Mouse (Mus musculus) embryo, embryonic 9.5 days (tissue): ENCODE results near the gene B3galnt2.
A peak's percentile ranks its signal among the peaks of the same experiment; 100 is the strongest.
"Not testable (repeated sequence)": the region's sequence is repeated elsewhere in the genome, so short reads cannot be mapped to it uniquely, and the experiment has no call there.

Source experiments
- DNase-seq: peaks from one replicate; pipeline ENCODE4 v3.0.0-alpha.2; 2017; ENCODE audit errors: extremely low spot score

The B3galnt2 gene

GRCm38 (mm10) chr13:14006056-14006455, 51.8 kb downstream of the B3galnt2 start:
- no peak for DNase-seq

GRCm38 (mm10) chr13:14011454-14011995, 57.3 kb downstream of the B3galnt2 start:
- no peak for DNase-seq

- DNase-seq: no peak
Observed at GRCm38 (mm10) chr13:14014001-14014400, 59.7 kb downstream of the B3galnt2 start.

- no peak for DNase-seq
Observed at GRCm38 (mm10) chr13:14014540-14014939, 60.3 kb downstream of the B3galnt2 start.

- DNase-seq: no peak
Observed at GRCm38 (mm10) chr13:14015609-14016008, 61.3 kb downstream of the B3galnt2 start.

GRCm38 (mm10) chr13:14018283-14018682, 64.0 kb downstream of the B3galnt2 start:
- no peak for DNase-seq

- no peak for DNase-seq
Observed at GRCm38 (mm10) chr13:14018852-14019251, 64.6 kb downstream of the B3galnt2 start.

- DNase-seq: not testable (repeated sequence)
Observed at GRCm38 (mm10) chr13:14021417-14021816, 67.1 kb downstream of the B3galnt2 start.

- DNase-seq: no peak
Observed at GRCm38 (mm10) chr13:14025554-14025953, 71.3 kb downstream of the B3galnt2 start.

GRCm38 (mm10) chr13:14026154-14026820, 72.0 kb downstream of the B3galnt2 start:
- DNase-seq: no peak

GRCm38 (mm10) chr13:14033309-14034072, 79.2 kb downstream of the B3galnt2 start:
- no peak for DNase-seq

- DNase-seq: no peak
Observed at GRCm38 (mm10) chr13:14034073-14034348, 79.7 kb downstream of the B3galnt2 start.

GRCm38 (mm10) chr13:14035352-14035751, 81.1 kb downstream of the B3galnt2 start:
- DNase-seq: not testable (repeated sequence)

GRCm38 (mm10) chr13:14035875-14036630, 81.8 kb downstream of the B3galnt2 start:
- no peak for DNase-seq

GRCm38 (mm10) chr13:14038911-14039291, 84.6 kb downstream of the B3galnt2 start:
- no peak for DNase-seq

- DNase-seq: peak; percentile 90
Observed at GRCm38 (mm10) chr13:14039292-14039965, 85.2 kb downstream of the B3galnt2 start, which contains the start of gene Tbce. Gene Tbce (minus strand): TSS chr13:14039638.

GRCm38 (mm10) chr13:14040186-14040585, 85.9 kb downstream of the B3galnt2 start:
- DNase-seq: no peak

GRCm38 (mm10) chr13:14043851-14044250, 89.6 kb downstream of the B3galnt2 start:
- no peak for DNase-seq

GRCm38 (mm10) chr13:14044521-14044920, 90.3 kb downstream of the B3galnt2 start:
- no peak for DNase-seq
